Mouse (Mus musculus): Measurements from ENCODE around the gene Agfg1.
A peak's percentile ranks its signal among the peaks of the same experiment; 100 is the strongest.

Agfg1 gene

GRCm38 (mm10) chr1:82839296-82839613, at the start of gene Agfg1:
Gene Agfg1, plus strand, starts transcription at chr1:82839483.
- DNase-seq = peak; percentile 91

- DNase-seq = no peak
Measured at GRCm38 (mm10) chr1:82791105-82791504, 48.2 kb upstream of the Agfg1 start.

- no peak for DNase-seq
Measured at GRCm38 (mm10) chr1:82792238-82792637, 47.0 kb upstream of the Agfg1 start.

- DNase-seq = no peak
Measured at GRCm38 (mm10) chr1:82793110-82793509, 46.2 kb upstream of the Agfg1 start.

- DNase-seq = peak; percentile 20
Measured at GRCm38 (mm10) chr1:82793986-82794385, 45.3 kb upstream of the Agfg1 start.

GRCm38 (mm10) chr1:82795211-82795610, 44.1 kb upstream of the Agfg1 start:
- no peak for DNase-seq

- no peak for DNase-seq
Measured at GRCm38 (mm10) chr1:82795702-82796443, 43.4 kb upstream of the Agfg1 start.

GRCm38 (mm10) chr1:82797088-82797487, 42.2 kb upstream of the Agfg1 start:
- DNase-seq = no peak

- DNase-seq = no peak
Measured at GRCm38 (mm10) chr1:82798304-82798703, 41.0 kb upstream of the Agfg1 start.

- no peak for DNase-seq
Measured at GRCm38 (mm10) chr1:82798922-82799321, 40.4 kb upstream of the Agfg1 start.

GRCm38 (mm10) chr1:82801105-82801783, 38.0 kb upstream of the Agfg1 start:
- no peak for DNase-seq

- DNase-seq = no peak
Measured at GRCm38 (mm10) chr1:82803608-82804007, 35.7 kb upstream of the Agfg1 start.

GRCm38 (mm10) chr1:82804059-82804458, 35.2 kb upstream of the Agfg1 start:
- no peak for DNase-seq

GRCm38 (mm10) chr1:82806391-82806790, 32.9 kb upstream of the Agfg1 start:
- no peak for DNase-seq

- DNase-seq = no peak
Measured at GRCm38 (mm10) chr1:82807206-82807605, 32.1 kb upstream of the Agfg1 start.

GRCm38 (mm10) chr1:82808564-82808963, 30.7 kb upstream of the Agfg1 start:
- no peak for DNase-seq

GRCm38 (mm10) chr1:82811766-82812165, 27.5 kb upstream of the Agfg1 start:
- DNase-seq = no peak

- DNase-seq = no peak
Measured at GRCm38 (mm10) chr1:82815941-82816716, 23.2 kb upstream of the Agfg1 start.

GRCm38 (mm10) chr1:82819366-82819765, 19.9 kb upstream of the Agfg1 start:
- DNase-seq = no peak

- no peak for DNase-seq
Measured at GRCm38 (mm10) chr1:82820179-82820578, 19.1 kb upstream of the Agfg1 start.

- no peak for DNase-seq
Measured at GRCm38 (mm10) chr1:82820626-82821186, 18.6 kb upstream of the Agfg1 start.

- DNase-seq = no peak
Measured at GRCm38 (mm10) chr1:82821846-82822245, 17.4 kb upstream of the Agfg1 start.

- DNase-seq = no peak
Measured at GRCm38 (mm10) chr1:82824147-82824546, 15.1 kb upstream of the Agfg1 start.

- no peak for DNase-seq
Measured at GRCm38 (mm10) chr1:82825256-82825655, 14.0 kb upstream of the Agfg1 start.
